Mouse (Mus musculus): ENCODE results near the gene Tomm5. TPM values are rescaled to one million over a fixed set of nuclear protein-coding genes. Genes with fewer than 3 reads are reported as not detected.
"Not testable (repeated sequence)": the region's sequence is repeated elsewhere in the genome, so short reads cannot be mapped to it uniquely, and the experiment has no call there.

Tomm5 gene
- total RNA-seq (2021): 10 to 100 TPM; 68.0 to 69.5 TPM
- long read RNA-seq, experiment 1, transcript Tomm5-202 (3 exons, 679 nt): minor isoform, 9 of 48 reads
- long read RNA-seq, experiment 1, transcript Tomm5-204 (2 exons, 639 nt): major isoform, 38 of 48 reads
- long read RNA-seq, experiment 1, partial matches to known transcripts: 0 of 48 reads
- long read RNA-seq, experiment 1, other reads (novel, unspliced or antisense): 0 of 48 reads
- long read RNA-seq, experiment 2, transcript Tomm5-204 (2 exons, 639 nt): major isoform, 48 of 52 reads
- long read RNA-seq, experiment 2, partial matches to known transcripts: 0 of 52 reads
- long read RNA-seq, experiment 2, other reads (novel, unspliced or antisense): 2 of 52 reads

GRCm38 (mm10) chr4:45107601-45108277 lies at the start of gene Tomm5:
Gene Tomm5, minus strand, starts transcription at chr4:45108114.
- intact Hi-C loops (cut with DNase I; ENCODE audit: low total_unique reads): no loop called here
- peak; percentile 89 for DNase-seq

DNA sequence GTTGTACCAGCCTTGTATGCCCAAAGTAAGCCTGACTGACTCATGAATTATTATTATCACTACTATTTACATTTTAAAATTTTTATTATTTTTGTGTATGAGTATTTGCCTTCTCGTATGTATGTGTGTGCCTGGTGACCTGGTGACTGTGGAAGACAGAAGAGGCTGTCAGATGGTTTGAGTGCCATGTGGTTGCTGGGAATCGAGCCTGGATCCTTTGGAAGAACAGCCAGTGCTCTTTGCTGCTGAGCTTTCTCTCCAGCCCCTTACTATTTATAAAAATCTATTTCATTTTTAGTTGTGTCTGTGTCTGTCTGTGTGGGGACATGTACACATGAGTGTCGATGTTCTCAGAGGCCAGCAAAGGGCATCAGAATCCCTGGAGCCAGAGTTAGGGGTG lies 48.5 kb upstream of the Tomm5 start:
- DNase-seq: no peak
- intact Hi-C loops (cut with DNase I; ENCODE audit: low total_unique reads): no loop called here

- intact Hi-C loops (cut with DNase I; ENCODE audit: low total_unique reads): no loop called here
- DNase-seq: no peak
Observed at GRCm38 (mm10) chr4:45143005-45143404, 35.1 kb upstream of the Tomm5 start.

GRCm38 (mm10) chr4:45142411-45142810 lies 34.5 kb upstream of the Tomm5 start:
- intact Hi-C loops (cut with DNase I; ENCODE audit: low total_unique reads): no loop called here
- DNase-seq: no peak

- intact Hi-C loops (cut with DNase I; ENCODE audit: low total_unique reads): no loop called here
- DNase-seq: peak; percentile 20
Observed at GRCm38 (mm10) chr4:45141835-45142234, 33.9 kb upstream of the Tomm5 start.

- intact Hi-C loops (cut with DNase I; ENCODE audit: low total_unique reads): no loop called here
- no peak for DNase-seq
Observed at GRCm38 (mm10) chr4:45137636-45138035, 29.7 kb upstream of the Tomm5 start.

DNA sequence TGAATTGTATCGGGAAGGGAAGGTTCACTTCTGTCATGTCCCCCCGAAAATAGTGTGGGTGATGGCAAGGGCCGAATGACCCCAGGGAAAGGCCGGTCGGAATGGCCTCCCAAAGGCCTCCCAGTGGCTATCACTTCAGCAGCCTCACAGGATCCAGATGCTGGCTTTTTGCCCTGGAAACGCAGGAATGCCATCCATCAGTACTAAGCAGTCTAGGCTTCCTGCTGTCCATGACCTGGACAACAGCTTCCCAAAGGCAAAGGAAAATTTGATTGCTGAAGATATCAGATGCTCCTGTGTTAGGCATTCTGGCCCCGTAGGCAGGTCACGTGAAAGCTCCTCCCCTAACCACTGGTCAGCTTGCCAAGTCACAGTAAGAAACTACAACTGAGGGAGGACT lies 26.6 kb upstream of the Tomm5 start:
- intact Hi-C loops (cut with DNase I; ENCODE audit: low total_unique reads): no loop called here
- DNase-seq: no peak

GRCm38 (mm10) chr4:45131021-45131420 lies 23.1 kb upstream of the Tomm5 start:
- intact Hi-C loops (cut with DNase I; ENCODE audit: low total_unique reads): no loop called here
- no peak for DNase-seq

GRCm38 (mm10) chr4:45121311-45121710 lies 13.4 kb upstream of the Tomm5 start:
- intact Hi-C loops (cut with DNase I; ENCODE audit: low total_unique reads): no loop called here
- no peak for DNase-seq

DNA sequence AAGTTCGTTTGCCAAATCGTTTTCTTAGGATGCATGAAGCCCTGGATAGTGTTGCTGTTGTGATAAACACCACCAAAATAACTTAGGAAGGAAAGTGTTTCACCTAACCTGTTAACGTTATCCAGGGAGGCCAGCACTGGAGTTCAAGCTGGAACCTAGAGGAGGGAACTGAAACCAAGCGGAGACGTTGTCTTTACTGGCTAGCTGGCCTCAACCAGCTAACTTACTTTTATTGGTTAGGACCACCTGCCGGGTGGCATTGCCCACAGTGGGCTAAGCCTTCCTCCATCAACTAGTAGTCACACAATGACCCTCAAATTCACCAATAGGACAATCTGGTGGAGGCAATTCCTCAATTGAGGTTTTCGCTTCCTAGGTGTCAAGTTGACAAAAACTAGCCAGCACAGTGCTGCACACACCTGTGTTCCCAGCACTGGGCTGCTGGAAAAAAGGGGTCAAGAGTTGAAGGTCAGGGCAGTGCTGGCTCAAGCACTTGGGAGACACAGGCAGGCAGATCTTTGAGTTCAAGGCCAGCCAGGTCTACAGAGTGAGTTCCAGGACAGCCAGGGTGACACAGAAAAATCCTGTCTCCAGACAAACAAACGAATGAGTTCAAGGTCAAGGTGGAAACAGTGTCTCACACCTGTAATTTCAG lies 669 bp upstream of the Tomm5 start:
- DNase-seq: no peak
- intact Hi-C loops (cut with DNase I; ENCODE audit: low total_unique reads): no loop called here

DNA sequence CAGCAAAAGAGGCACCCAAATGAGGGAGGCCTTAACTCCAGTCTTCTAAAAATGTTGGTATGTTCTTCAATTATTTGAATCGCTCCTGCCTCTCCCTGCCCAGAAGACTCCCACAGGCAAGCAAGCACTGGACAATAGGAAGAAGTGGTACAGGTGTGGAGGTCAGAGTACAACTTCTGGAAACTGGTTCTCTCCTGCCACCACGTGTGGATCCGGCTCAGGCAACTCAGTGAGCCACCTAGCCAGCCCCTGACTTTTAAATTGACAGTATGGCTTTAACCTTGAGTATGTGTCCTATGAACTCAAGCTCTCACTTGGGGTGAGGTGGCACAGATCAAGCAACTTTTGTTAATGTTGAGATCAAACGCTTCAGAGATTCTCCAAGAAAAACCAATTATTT lies 848 bp downstream of the Tomm5 start:
- DNase-seq: no peak
- intact Hi-C loops (cut with DNase I; ENCODE audit: low total_unique reads): no loop called here

- no peak for DNase-seq
- intact Hi-C loops (cut with DNase I; ENCODE audit: low total_unique reads): no loop called here
Observed at GRCm38 (mm10) chr4:45106409-45106808, 1.5 kb downstream of the Tomm5 start.

GRCm38 (mm10) chr4:45097198-45097872 lies 10.6 kb downstream of the Tomm5 start:
- DNase-seq: peak; percentile 37
- intact Hi-C loops (cut with DNase I; ENCODE audit: low total_unique reads): loop anchor here (5.0 kb wide), 1 partner anchor 185 kb away; no protein-coding TSS in a partner anchor

DNA sequence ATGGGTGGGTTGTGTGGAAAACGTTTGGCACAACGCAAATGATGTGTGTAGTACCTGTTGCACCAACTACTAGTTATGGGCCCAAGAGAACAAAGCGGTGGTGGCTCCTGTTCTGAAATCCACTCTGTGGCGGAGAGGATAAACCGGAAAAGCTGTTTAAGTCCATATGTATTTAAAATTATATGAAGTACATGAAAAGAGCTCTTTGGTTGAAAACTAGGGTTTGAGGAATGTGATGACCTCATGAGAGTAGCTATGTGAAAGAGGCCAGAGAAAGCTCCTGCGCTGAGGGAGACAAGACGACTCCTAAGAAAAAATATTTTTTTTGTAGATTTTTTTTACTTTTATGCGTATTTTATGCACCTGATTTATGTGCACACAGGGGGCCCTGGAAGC lies 23.0 kb downstream of the Tomm5 start:
- no peak for DNase-seq
- intact Hi-C loops (cut with DNase I; ENCODE audit: low total_unique reads): no loop called here

GRCm38 (mm10) chr4:45084021-45084894 lies 23.7 kb downstream of the Tomm5 start, which contains the start of gene Fbxo10:
Gene Fbxo10, minus strand, starts transcription at chr4:45084604.
- DNase-seq: peak; percentile 96
- intact Hi-C loops (cut with DNase I; ENCODE audit: low total_unique reads): no loop called here

DNA sequence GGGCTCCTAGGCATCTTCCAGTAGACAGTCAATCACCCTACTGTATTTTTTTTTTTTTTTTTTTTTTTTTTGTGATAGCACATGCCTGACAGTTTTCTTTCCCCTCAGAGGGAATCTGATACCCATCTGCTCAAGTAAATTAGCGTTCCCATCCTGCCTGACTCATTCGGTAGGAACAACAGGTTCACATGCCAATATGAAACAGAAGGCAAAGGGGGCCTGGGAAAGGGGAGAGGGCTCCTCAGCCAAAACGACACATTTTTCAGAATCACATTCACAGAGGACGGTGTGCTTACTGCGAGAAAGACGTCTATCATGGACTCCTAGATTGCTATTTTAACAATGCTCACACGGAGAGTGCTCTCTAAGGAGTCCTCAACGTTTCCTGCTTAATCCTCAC lies 24.4 kb downstream of the Tomm5 start:
- intact Hi-C loops (cut with DNase I; ENCODE audit: low total_unique reads): no loop called here
- DNase-seq: no peak

- no peak for DNase-seq
- intact Hi-C loops (cut with DNase I; ENCODE audit: low total_unique reads): no loop called here
Observed at GRCm38 (mm10) chr4:45082951-45083350, 25.0 kb downstream of the Tomm5 start.

- intact Hi-C loops (cut with DNase I; ENCODE audit: low total_unique reads); DNase-seq: not testable (repeated sequence)
Observed at GRCm38 (mm10) chr4:45081041-45081440, 26.9 kb downstream of the Tomm5 start.

DNA sequence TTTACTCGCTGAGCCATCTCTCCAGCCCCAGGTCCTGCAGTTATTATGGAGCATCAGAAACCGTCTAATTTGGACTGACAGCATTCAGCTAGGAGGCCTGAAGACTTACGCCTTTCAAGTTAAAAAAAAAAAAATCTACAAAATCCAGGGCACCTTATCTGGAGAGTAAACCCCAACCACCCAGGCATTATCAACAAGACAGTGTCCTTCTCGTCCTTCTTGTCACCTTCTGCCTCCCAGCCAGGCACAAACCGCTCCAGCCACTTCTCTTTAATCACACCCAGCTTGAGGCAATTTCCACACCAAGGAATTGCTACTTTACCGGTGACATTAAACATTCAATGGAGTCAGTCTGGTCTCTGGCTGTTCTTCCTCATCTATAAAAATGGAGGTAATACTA lies 34.4 kb downstream of the Tomm5 start:
- no peak for DNase-seq
- intact Hi-C loops (cut with DNase I; ENCODE audit: low total_unique reads): no loop called here
